Mouse (Mus musculus) forebrain, embryonic 12.5 days (tissue): ENCODE results near the gene Zfp217. TPM values are rescaled to one million over a fixed set of nuclear protein-coding genes. Genes with fewer than 3 reads are reported as not detected.

Experiments used
- ATAC-seq: fragments of 200-750 bp; cut with Nextera tagmentation; 2 replicates; pipeline ENCODE4 v1.8.0; 2017; ENCODE audit warnings: moderate TSS enrichment; ENCODE audit not compliant: low FRiP score
- H3K27ac ChIP-seq: fragments of 300-500 bp; sonication (generic); 2 replicates; pipeline ENCODE4 v1.5.1; 2016; ENCODE audit warnings: mild to moderate bottlenecking
- H3K27me3 ChIP-seq: fragments of 300-500 bp; sonication (generic); 2 replicates; pipeline ENCODE4 v1.6.1; 2016; ENCODE audit warnings: mild to moderate bottlenecking
- H3K36me3 ChIP-seq: fragments of 300-500 bp; sonication (generic); replicated peaks from 2 replicates; pipeline ENCODE4 v1.6.1; 2016; ENCODE audit warnings: mild to moderate bottlenecking
- H3K4me1 ChIP-seq: fragments of 300-500 bp; sonication (generic); 2 replicates; pipeline ENCODE4 v1.6.1; 2016
- H3K4me2 ChIP-seq: fragments of 300-500 bp; sonication (generic); 2 replicates; pipeline ENCODE4 v1.6.1; 2016; ENCODE audit warnings: mild to moderate bottlenecking, moderate library complexity
- H3K4me3 ChIP-seq: fragments of 300-500 bp; sonication (generic); replicated peaks from 2 replicates; pipeline ENCODE4 v1.5.1; 2016; ENCODE audit warnings: mild to moderate bottlenecking
- H3K9ac ChIP-seq: fragments of 300-500 bp; sonication (generic); 2 replicates; pipeline ENCODE4 v1.6.1; 2016; ENCODE audit warnings: mild to moderate bottlenecking
- H3K9me3 ChIP-seq: fragments of 300-500 bp; sonication (generic); 2 replicates; pipeline ENCODE4 v1.6.1; 2016
- WGBS: fragments of 180-500 bp; shearing (Covaris S2); methylation state at CpG from one replicate; pipeline ENCODE4 v1.1.7; 2016; 5-methylcytosine and 5-hydroxymethylcytosine counted together
- polyA plus RNA-seq: library from polyadenylated mRNA; unstranded; fragments of >200 nt; fragmentation: Nextera tagmentation; extraction: Ambion mirVana; gene quantifications from 2 replicates; pipeline ENCODE4 v1.2.1, GENCODE M21; 2016

Zfp217 gene
- polyA plus RNA-seq, 1 experiment from 2014 or later: 4.5 TPM

- no peak overlapping the region for H3K27ac ChIP-seq
- no peak overlapping the region for H3K4me2 ChIP-seq
- H3K4me3 ChIP-seq: no peak overlapping the region
- WGBS: 92% methylated on average over 5 of the region's 5 CpGs
- H3K9ac ChIP-seq: no peak overlapping the region
- peaks cover 26% of the 10 kb centered on the region for H3K4me1 ChIP-seq
- H3K9me3 ChIP-seq: no peaks in the 10 kb centered on the region
- 0 out of 2 replicates have a peak, but pooled peaks cover 4% of the 10 kb centered on the region for H3K27me3 ChIP-seq
- ATAC-seq: no peak
- H3K36me3 ChIP-seq: no peaks in the 10 kb centered on the region
Observed at GRCm38 (mm10) chr2:170179317-170179716, 31.4 kb upstream of the Zfp217 start.

DNA sequence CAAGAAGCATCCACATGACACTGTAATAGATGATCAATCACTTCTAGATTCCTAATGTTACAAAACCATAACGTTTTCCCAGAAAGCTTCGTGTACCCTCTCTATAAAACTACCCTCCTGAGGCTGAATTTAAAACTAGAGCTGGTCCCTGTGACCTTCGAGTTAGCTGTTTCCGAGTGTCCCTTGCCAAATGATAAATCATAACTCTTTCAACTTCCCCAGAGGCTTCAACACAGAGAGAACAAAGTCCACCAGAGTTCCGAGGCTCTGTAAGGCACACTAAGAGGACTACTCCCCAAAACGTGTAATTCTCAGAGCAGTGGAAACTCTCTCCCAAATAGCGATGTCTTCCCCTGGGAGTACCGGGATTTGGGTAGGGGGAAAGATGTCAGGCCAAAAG lies 29.4 kb upstream of the Zfp217 start:
- Histone ChIP-seq H3K9ac (no peak overlapping the region), H3K4me3 (no peak overlapping the region), H3K27me3 (0 out of 2 replicates have a peak, but pooled peaks cover 4% of the 10 kb centered on the region), H3K36me3 (no peaks in the 10 kb centered on the region), H3K9me3 (no peaks in the 10 kb centered on the region), H3K27ac (no peak overlapping the region), H3K4me2 (no peak overlapping the region), H3K4me1 (peaks cover 27% of the 10 kb centered on the region)
- WGBS: 49% methylated on average over 8 of the region's 8 CpGs
- no peak for ATAC-seq

GRCm38 (mm10) chr2:170176284-170176926 lies 28.5 kb upstream of the Zfp217 start:
- 0 out of 2 replicates have a peak overlapping the region, but pooled peaks have one; percentile 14 for H3K27ac ChIP-seq
- 36% methylated on average over 8 of the region's 8 CpGs for WGBS
- H3K9me3 ChIP-seq: no peaks in the 10 kb centered on the region

GRCm38 (mm10) chr2:170175661-170176150 lies 27.8 kb upstream of the Zfp217 start:
- H3K36me3 ChIP-seq: no peaks in the 10 kb centered on the region
- H3K9ac ChIP-seq: no peak overlapping the region
- no peak overlapping the region for H3K4me2 ChIP-seq
- no peak overlapping the region for H3K4me3 ChIP-seq
- ATAC-seq: no peak
- H3K27ac ChIP-seq: no peak overlapping the region
- 72% methylated on average over 7 of the region's 7 CpGs for WGBS
- H3K27me3 ChIP-seq: 0 out of 2 replicates have a peak, but pooled peaks cover 4% of the 10 kb centered on the region
- peaks cover 27% of the 10 kb centered on the region for H3K4me1 ChIP-seq
- no peaks in the 10 kb centered on the region for H3K9me3 ChIP-seq

More at GRCm38 (mm10) chr2:170176284-170176926, 28.5 kb upstream of the Zfp217 start:
- no peak overlapping the region for H3K9ac ChIP-seq
- no peaks in the 10 kb centered on the region for H3K36me3 ChIP-seq
- peak; percentile 90 for ATAC-seq
- no peak overlapping the region for H3K4me3 ChIP-seq
- H3K27me3 ChIP-seq: 0 out of 2 replicates have a peak, but pooled peaks cover 4% of the 10 kb centered on the region
- H3K4me1 ChIP-seq: peaks cover 27% of the 10 kb centered on the region
- H3K4me2 ChIP-seq: no peak overlapping the region

DNA sequence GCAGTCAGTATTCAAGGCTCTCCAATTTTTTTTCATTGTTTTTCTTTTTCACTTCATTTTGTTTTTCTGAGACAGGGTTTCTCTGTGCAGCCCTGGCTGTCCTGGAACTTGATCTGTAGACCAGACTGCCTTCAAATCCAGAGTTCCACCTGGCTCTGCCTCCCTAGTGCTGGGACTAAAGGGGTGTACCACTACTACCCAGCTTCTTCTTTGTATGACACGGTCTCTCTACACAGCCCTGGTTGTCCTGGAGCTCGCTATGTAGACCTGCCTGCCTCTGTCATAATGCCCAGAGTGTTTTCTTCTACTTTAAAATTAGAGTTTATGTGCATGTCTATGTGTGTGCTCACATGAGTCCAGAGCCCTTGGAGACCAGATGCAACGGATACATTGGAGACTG lies 27.3 kb upstream of the Zfp217 start:
- WGBS: 84% methylated on average over 3 of the region's 3 CpGs
- Histone ChIP-seq H3K27ac (no peak overlapping the region), H3K36me3 (no peaks in the 10 kb centered on the region), H3K9me3 (no peaks in the 10 kb centered on the region), H3K4me2 (no peak overlapping the region), H3K27me3 (0 out of 2 replicates have a peak, but pooled peaks cover 4% of the 10 kb centered on the region), H3K4me3 (no peak overlapping the region), H3K9ac (no peak overlapping the region), H3K4me1 (peaks cover 27% of the 10 kb centered on the region)
- ATAC-seq: no peak

GRCm38 (mm10) chr2:170169062-170169461 lies 21.2 kb upstream of the Zfp217 start:
- no peaks in the 10 kb centered on the region for H3K36me3 ChIP-seq
- ATAC-seq: no peak
- H3K9ac ChIP-seq: no peak overlapping the region
- H3K4me3 ChIP-seq: no peak overlapping the region
- H3K9me3 ChIP-seq: peaks cover 4% of the 10 kb centered on the region; the same call in 1 of the 2 replicates
- peaks cover 3% of the 10 kb centered on the region; the same call in 1 of the 2 replicates for H3K4me1 ChIP-seq
- H3K27ac ChIP-seq: no peak overlapping the region
- H3K27me3 ChIP-seq: no peaks in the 10 kb centered on the region
- no peak overlapping the region for H3K4me2 ChIP-seq

DNA sequence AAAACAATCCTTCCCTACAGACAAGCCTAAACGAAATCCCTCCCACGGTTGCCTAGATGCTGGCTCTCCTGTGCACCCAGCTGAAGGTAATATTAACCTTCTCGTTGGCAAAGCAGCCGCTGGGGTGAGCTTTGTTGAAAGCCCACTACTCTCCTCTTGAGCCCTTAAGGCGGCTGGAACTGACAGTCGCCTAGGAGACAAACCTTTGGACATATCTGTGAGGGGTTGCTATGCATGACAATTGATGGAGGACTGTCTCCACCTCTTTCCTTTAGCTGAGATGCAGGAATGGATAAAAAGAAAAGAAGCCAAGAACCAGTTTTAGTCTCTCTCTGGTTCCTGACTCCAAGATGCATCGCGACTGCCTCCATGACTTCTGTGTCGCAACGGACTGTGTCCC lies 17.7 kb upstream of the Zfp217 start:
- peaks cover 4% of the 10 kb centered on the region; the same call in 1 of the 2 replicates for H3K9me3 ChIP-seq
- H3K4me1 ChIP-seq: no peaks in the 10 kb centered on the region
- H3K9ac ChIP-seq: no peak overlapping the region
- ATAC-seq: no peak
- no peak overlapping the region for H3K4me3 ChIP-seq
- 68% methylated on average over 10 of the region's 10 CpGs for WGBS
- no peaks in the 10 kb centered on the region for H3K36me3 ChIP-seq
- no peak overlapping the region for H3K4me2 ChIP-seq
- no peak overlapping the region for H3K27ac ChIP-seq
- no peaks in the 10 kb centered on the region for H3K27me3 ChIP-seq

DNA sequence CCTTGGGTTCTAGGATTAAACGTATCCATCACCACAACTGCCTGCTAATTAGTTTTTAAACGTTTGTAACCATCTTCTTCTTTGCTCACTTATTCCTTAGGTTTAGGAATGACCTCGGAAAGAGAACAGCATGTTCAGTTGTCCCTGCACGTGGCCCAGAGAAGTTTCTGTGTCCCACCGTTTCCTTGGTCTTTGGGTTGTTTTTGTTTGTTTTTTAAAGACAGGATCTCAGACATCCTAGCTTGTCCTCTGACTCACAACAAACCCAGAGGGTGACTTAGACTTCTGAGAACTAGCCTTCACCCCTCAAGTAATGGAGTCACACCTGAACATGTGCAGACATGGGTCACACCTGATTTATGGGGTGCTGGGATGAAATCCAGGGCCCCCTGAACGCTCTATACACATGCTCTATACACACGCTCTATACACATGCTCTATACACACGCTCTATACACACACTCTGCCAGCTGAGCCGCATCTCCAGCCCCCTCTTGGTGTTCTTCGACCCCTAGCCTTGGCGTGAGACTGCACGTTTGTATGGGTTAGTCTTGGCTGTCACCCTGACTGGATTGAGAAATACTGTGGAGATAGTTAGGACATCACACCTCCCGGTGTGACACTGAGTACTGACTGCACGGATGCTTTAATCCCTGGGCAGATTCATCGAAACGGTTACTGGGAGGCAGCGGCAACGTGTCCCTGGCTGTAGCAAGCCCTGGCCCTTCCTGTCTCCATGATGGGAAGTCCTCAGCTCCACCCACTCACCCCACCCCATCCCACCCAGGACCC lies 16.0 kb upstream of the Zfp217 start:
- WGBS: 85% methylated on average over 18 of the region's 18 CpGs
- H3K4me3 ChIP-seq: no peak overlapping the region
- 0 out of 2 replicates have a peak, but pooled peaks cover 4% of the 10 kb centered on the region for H3K27me3 ChIP-seq
- H3K4me1 ChIP-seq: no peaks in the 10 kb centered on the region
- no peak overlapping the region for H3K27ac ChIP-seq
- H3K4me2 ChIP-seq: no peak overlapping the region
- ATAC-seq: no peak
- peaks cover 4% of the 10 kb centered on the region; the same call in 1 of the 2 replicates for H3K9me3 ChIP-seq
- no peak overlapping the region for H3K9ac ChIP-seq
- H3K36me3 ChIP-seq: no peaks in the 10 kb centered on the region

DNA sequence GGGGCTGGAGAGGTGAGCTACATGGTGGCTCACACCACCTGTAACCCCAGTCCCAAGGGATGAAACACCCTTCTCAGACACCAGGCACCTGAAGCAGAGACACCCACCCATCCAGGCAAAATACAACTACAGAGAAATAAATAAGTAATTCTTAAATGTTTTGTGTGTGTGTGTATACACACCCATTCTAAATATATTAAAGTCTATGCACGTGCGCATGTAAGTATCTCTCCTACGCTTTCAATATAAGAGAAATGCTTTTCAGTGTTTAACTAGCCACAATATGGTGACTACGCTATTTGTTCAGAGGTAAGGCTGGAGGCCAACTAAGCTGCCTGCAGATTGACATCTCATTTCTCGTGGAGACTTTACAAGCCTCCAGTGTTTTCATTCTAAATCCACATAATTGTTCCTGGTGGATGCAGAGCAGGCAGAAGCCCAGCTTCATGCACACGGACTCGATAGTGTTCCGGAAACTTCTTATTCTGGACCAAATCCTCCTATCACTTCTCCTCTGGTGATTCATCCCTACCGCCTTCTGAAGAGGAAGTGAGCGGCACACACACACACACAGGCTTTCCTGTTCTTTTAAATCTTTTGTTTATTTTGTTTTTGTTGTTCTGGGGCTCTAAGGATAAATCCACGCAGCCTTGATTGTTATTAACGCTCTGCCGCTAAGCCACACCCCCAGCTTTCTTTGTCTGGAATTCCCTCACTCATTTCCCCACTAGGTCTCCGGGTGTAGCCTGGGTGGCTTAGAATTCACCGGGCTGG lies 12.1 kb upstream of the Zfp217 start:
- Histone ChIP-seq H3K27me3 (peaks cover 15% of the 10 kb centered on the region; the same call in 1 of the 2 replicates), H3K9ac (no peak overlapping the region), H3K4me2 (peak overlapping the region; percentile 19; the same call in 1 of the 2 replicates), H3K36me3 (no peaks in the 10 kb centered on the region), H3K4me1 (peaks cover 7% of the 10 kb centered on the region), H3K4me3 (no peak overlapping the region), H3K9me3 (no peaks in the 10 kb centered on the region), H3K27ac (no peak overlapping the region)
- WGBS: 37% methylated on average over 15 of the region's 15 CpGs
- ATAC-seq: no peak

DNA sequence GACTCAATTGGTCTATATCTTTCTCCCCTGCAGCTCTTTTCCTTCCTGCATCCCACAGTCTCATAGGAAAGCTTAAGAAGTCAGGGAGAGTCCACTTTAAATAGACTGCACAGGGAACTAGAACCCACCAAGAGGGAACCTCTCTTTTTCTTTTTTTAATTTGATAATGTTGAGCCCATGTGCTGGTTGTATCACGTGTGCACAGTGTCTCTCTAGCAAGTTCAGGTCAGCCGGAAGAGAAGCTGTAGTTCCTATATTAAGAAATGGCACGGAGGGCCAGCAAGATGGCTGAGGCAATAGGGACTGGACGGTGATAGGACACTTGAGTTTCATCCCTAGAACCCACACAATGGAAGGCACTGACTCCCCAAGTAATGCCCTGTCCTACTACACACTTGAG lies 11.1 kb upstream of the Zfp217 start:
- WGBS: 91% methylated on average over 4 of the region's 4 CpGs
- Histone ChIP-seq H3K4me1 (peaks cover 15% of the 10 kb centered on the region), H3K27me3 (peaks cover 15% of the 10 kb centered on the region; the same call in 1 of the 2 replicates), H3K9me3 (no peaks in the 10 kb centered on the region), H3K27ac (no peak overlapping the region), H3K4me3 (no peak overlapping the region), H3K9ac (no peak overlapping the region), H3K4me2 (no peak overlapping the region), H3K36me3 (no peaks in the 10 kb centered on the region)
- ATAC-seq: no peak

GRCm38 (mm10) chr2:170158251-170158650 lies 10.3 kb upstream of the Zfp217 start:
- Histone ChIP-seq H3K9ac (no peak overlapping the region), H3K36me3 (no peaks in the 10 kb centered on the region), H3K4me3 (no peak overlapping the region), H3K27ac (no peak overlapping the region), H3K27me3 (peaks cover 19% of the 10 kb centered on the region; the same call in 1 of the 2 replicates), H3K9me3 (no peaks in the 10 kb centered on the region), H3K4me1 (peaks cover 22% of the 10 kb centered on the region), H3K4me2 (no peak overlapping the region)
- no peak for ATAC-seq
- WGBS: 38% methylated on average over 5 of the region's 5 CpGs
